Mouse (Mus musculus) kidney, adult 9 months (tissue): ENCODE measurements at regions not wholly inside any gene's neighbourhood (a gene's known extent, or its start where the extent isn't known, plus 50 kb on each side); places are given as distances from the start of the nearest gene placed in this dataset.
"Not testable (repeated sequence)": the region's sequence is repeated elsewhere in the genome, so short reads cannot be mapped to it uniquely, and the experiment has no call there.

ENCODE experiments used
- DNase-seq: peaks from one replicate; pipeline ENCODE4 v3.0.0; 2022

DNA sequence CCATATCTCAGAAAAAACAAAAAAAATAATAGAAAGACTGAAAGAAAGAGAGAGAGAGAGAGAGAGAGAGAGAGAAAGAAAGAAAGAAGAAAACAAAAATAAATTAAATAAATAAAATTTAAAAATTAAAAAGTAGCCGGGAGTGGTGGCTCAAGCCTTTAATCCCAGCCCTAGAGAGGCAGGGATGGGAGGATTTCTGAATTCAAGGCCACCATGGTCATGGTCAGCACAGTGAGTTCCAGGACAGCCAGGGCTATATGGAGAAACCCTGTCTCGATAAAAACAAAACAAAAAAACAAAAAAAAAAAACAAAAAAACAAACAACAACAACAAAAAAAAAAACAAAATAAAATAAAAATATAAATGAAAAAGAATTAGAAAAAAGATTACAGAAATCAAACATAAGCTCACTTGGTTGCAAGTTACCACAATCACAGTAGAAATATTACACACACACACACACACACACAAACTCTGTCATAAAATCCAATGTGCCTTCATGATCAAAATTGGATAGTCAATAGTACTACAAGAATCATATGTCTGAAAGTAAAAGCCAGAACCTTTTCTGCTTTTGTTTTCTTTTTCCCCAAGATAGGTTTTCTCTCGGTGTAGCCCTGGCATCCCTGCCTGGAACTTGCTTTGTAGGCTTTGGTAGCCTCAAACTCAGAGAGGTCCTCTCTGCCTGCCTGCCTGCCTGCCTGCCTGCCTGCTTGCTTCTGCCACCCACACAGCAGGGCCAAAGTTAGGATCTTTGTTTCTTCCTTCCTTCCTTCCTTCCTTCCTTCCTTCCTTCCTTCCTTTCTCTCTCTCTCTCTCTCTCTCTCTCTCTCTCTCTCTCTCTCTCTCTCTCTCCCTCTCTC is 476.1 kb upstream of the Olfr161 start:
- DNase-seq, result peak; percentile 38

DNA sequence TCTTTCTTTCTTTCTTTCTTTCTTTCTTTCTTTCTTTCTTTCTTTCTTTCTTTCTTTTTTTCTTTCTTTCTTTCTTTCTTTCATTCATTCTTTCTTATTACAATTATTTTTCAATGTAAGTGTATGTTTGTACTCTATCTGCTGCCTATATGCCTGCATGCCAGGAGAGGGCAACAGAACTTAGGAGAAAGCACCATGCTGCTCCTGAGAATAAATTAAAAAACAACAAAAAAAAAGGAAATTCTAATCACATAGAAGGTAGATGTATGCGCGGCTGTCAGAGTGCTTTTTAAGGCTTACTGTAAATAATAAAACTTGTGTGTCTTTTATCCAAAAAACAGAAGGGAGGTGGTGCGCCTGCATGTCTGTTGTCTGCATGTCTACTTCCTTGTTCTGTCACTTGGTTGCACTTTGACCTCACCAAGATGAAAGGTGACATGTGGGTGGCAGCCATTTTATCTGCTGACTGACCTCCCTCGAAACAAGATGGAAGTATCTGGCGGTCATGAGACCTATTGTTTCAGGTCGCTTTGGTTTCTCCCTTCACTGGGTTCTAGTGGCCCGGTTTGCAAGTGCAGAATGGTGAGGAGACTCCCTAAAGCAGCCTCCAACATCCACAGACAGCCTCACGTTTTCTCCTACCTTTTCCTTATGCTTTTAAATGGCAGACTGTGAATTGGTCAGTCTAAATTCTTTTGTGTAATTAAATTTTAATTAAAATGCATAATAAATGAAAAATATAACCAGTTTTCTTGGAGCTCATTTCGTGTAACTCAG is 475.3 kb upstream of the Olfr161 start:
- DNase-seq, result peak; percentile 32

DNA sequence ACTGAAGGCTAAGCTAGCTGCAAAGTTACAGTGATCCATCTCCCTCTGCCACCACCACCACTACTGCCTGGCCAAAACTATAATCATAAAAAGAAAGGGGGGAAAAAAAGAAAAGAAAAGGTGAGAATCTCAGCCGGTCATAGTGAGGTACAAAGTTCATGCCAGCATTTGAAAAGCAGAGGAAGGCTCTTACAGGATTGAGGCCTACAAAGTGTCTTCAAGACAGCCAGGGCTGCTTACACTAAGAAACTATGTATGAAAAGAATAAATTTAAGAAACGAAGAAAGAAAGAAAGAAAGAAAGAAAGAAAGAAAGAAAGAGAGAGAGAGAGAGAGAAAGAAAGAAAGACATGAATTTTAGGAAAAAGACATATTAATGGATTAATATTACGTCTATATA is 474.7 kb upstream of the Olfr161 start:
- DNase-seq, result peak; percentile 72

DNA sequence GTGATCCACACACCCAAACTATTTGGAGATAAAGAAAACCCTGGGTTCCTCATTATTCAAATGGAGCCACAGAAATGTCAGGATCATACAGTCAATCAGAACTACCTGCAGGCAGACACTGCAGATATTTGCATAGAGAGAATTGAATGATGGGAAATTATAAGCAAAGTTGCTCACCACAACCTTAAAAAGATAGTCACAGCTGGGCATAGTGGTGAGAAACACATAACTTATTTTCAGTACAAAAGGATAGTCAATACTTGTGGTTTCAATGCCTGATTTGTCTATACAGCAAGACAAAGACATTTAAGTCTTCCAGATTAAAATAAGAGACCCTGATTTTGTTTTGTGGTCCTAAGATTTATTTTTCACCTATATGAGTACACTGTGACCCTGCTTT is 469.6 kb upstream of the Olfr161 start:
- DNase-seq, result not testable (repeated sequence)

DNA sequence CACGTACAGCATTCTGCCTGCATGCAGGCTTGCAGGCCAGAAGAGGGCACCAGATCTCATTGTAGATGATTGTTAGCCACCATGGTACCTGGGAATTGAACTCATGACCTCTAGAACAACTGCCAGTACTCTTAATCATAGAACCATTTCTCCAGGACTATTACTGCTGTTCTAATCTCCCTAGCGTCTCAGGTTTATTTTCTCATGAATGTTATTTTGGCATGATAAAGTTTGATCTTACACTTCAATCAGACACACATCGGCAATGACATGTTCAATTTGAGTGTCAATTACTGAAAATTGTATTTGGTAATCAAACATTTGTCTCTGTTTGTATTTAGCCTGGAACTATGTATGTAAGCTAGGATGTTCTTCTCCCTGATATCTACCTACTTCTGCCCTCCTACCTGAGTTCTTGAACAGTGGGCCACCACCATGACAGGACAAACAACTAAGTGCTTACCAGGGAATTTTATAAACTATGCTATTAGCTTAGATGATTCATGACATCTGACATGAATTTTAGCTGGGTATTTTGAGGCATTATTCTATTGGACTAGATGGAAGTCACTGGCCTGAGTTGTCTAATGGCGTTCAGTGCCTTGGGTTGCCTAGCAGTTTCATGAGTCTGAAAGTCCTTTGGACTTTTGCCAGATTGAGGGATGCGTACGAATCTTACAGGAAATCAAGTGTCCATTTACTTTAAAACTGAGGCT is 468.5 kb upstream of the Olfr161 start:
- DNase-seq, result not testable (repeated sequence)

DNA sequence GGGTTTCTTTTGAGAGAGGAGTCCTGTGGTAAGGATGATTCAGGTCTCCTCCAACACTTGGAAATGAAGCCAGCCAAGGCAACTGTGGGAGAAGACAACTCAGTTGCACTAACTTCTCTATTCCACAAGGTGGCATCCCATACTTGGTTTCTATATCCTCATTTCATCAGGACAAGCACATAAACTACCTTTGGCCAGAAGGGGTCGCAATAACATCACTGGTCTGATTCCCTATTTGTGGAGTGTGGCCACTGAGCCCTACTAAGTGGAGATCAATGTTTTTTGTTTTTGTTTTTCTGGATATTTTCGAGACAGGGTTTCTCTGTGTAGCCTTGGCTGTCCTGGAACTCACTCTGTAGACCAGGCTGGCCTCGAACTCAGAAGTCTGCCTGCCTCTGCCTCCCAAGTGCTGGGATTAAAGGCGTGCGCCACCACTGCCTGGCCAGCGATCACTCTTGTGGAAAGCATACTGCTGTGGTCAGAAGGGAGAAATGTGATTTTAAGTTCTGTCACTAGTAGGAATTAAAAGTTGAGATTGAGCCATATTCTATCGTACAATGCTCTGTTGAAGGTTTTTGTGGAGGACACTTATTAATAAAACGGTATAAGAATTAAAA is 467.9 kb upstream of the Olfr161 start:
- peak; percentile 93 for DNase-seq

DNA sequence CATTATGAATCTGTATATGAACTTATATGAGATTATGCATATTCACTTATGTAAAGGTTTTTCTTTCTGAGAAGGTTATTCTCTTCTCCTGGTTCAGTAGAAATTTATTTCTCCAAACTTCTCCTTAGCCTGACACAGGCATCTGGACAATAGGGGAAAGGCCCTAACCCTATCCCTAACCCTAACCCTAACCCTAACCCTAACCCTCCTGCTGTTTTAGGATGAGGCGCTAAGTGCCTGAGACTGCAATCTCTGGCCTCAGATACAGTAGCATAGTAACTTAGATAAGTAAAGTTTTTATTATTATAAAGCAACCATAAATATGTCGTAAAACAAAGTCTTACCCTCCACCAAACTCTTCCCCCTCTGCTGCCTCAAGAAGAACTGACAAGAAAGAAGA is 463.5 kb upstream of the Olfr161 start:
- not testable (repeated sequence) for DNase-seq
